Comparison of ENCODE assay signal across 19 mouse cellular contexts in the genomic region with DNA sequence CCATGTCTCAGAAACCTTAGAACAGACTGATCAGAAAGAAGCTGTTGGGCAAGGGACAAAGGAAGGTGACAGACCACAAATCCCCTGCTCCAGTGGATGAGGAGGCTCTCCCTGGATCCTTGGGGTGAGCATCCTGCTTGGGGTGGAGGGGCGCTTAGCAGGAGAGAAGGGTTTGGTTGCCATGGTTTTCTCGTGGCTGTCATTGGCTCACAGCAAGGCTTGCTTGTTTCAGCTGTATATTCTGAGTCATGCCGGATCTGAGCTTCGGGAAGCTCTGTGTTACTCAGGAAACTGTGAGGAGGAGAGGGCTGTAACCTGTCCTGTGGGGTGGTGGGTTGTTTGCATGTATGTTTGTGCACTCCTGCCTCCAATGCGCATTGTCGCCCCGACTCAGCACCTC. TPM values are rescaled to one million over a fixed set of nuclear protein-coding genes. Genes with fewer than 3 reads are reported as not detected.
DNase-seq lines count a peak whose midpoint lies in the region; ATAC-seq and TF ChIP-seq lines count a peak whose summit lies in the region.
"Had no signal": no experiment of that assay in that cellular context is flagged by ENCODE, and none has a peak within 500 bp of the region (broad histone marks: within the 10 kb centered on the region; RNA-seq: fewer than 3 reads in every experiment).

No protein-coding gene starts in this region.

- no peak for TF ChIP-seq CTCF in hindbrain, postnatal 0 days (IDR thresholded peaks at IDR 0.05; ENCODE audit: low read depth)
- no peak for TF ChIP-seq CTCF in olfactory bulb, adult 2 months (IDR thresholded peaks at IDR 0.05; ENCODE audit: insufficient read depth, low read depth, low read length)

- H3K36me3 ChIP-seq in hindbrain, postnatal 0 days (ENCODE audit: insufficient read depth, low read length), result no peaks in the 10 kb centered on the region
- no peaks in the 10 kb centered on the region for H3K36me3 ChIP-seq in hindbrain, embryonic 10.5 days
- H3K36me3 ChIP-seq in midbrain, embryonic 15.5 days (replicated peaks), result no peaks in the 10 kb centered on the region
- H3K36me3 ChIP-seq in midbrain, embryonic 10.5 days, result no peaks in the 10 kb centered on the region
- H3K36me3 ChIP-seq: embryonic facial prominence, embryonic 10.5 days; heart, embryonic 12.5 days had no signal

- no peaks in the 10 kb centered on the region for H3K27me3 ChIP-seq in hindbrain, postnatal 0 days (ENCODE audit: insufficient read depth, low read length)
- H3K27me3 ChIP-seq in hindbrain, embryonic 10.5 days (ENCODE audit: insufficient read depth, poor library complexity, severe bottlenecking), result no peaks in the 10 kb centered on the region
- H3K27me3 ChIP-seq in midbrain, embryonic 15.5 days (replicated peaks), result no peaks in the 10 kb centered on the region
- H3K27me3 ChIP-seq in midbrain, embryonic 10.5 days (ENCODE audit: low read depth, poor library complexity, severe bottlenecking), result no peaks in the 10 kb centered on the region
- H3K27me3 ChIP-seq: heart, embryonic 12.5 days had no signal

- H3K9me3 ChIP-seq in hindbrain, postnatal 0 days (ENCODE audit: low read length), result no peaks in the 10 kb centered on the region
- H3K9me3 ChIP-seq in hindbrain, embryonic 10.5 days, result no peaks in the 10 kb centered on the region
- H3K9me3 ChIP-seq in midbrain, embryonic 15.5 days, result no peaks in the 10 kb centered on the region
- no peaks in the 10 kb centered on the region for H3K9me3 ChIP-seq in midbrain, embryonic 10.5 days (replicated peaks)
- H3K9me3 ChIP-seq: embryonic facial prominence, embryonic 10.5 days; heart, embryonic 12.5 days had no signal

- H3K9ac ChIP-seq in hindbrain, postnatal 0 days (replicated peaks; ENCODE audit: low read length), result no peak overlapping the region
- H3K9ac ChIP-seq in midbrain, embryonic 15.5 days, result no peak overlapping the region
- H3K9ac ChIP-seq: heart, embryonic 12.5 days had no signal

- no peaks in the 10 kb centered on the region for H3K4me1 ChIP-seq in hindbrain, postnatal 0 days (ENCODE audit: insufficient read depth, low read length)
- peaks cover 4% of the 10 kb centered on the region; the same call in 1 of the 2 replicates for H3K4me1 ChIP-seq in hindbrain, embryonic 10.5 days (replicated peaks)
- no peaks in the 10 kb centered on the region for H3K4me1 ChIP-seq in midbrain, embryonic 15.5 days
- peaks cover 12% of the 10 kb centered on the region for H3K4me1 ChIP-seq in midbrain, embryonic 10.5 days
- H3K4me1 ChIP-seq in olfactory bulb, adult 2 months (ENCODE audit: control insufficient read depth, insufficient read depth, low read length), result peaks cover 48% of the 10 kb centered on the region
- H3K4me1 ChIP-seq: embryonic facial prominence, embryonic 10.5 days; heart, embryonic 12.5 days had no signal

- ATAC-seq in hindbrain, postnatal 0 days, result peak; percentile 50
- ATAC-seq in midbrain, embryonic 15.5 days (replicated peaks), result 0 out of 2 replicates have a peak, but pooled peaks have one; percentile 43

- no peak for TF ChIP-seq POLR2A in olfactory bulb, adult 2 months (IDR thresholded peaks at IDR 0.05; ENCODE audit: insufficient read depth, low read depth, low read length)

- no peak overlapping the region for H3K27ac ChIP-seq in hindbrain, postnatal 0 days
- no peak overlapping the region for H3K27ac ChIP-seq in hindbrain, embryonic 10.5 days
- no peak overlapping the region for H3K27ac ChIP-seq in midbrain, embryonic 15.5 days
- H3K27ac ChIP-seq in midbrain, embryonic 10.5 days (replicated peaks), result no peak overlapping the region
- peak overlapping the region; percentile 73 for H3K27ac ChIP-seq in olfactory bulb, adult 2 months (ENCODE audit: insufficient read depth, low read depth, low read length)
- H3K27ac ChIP-seq: embryonic facial prominence, embryonic 10.5 days; gastrocnemius, adult 2 months had no signal

- H3K4me3 ChIP-seq in hindbrain, postnatal 0 days (ENCODE audit: low read length), result no peak overlapping the region
- no peak overlapping the region for H3K4me3 ChIP-seq in hindbrain, embryonic 10.5 days
- no peak overlapping the region for H3K4me3 ChIP-seq in midbrain, embryonic 15.5 days
- no peak overlapping the region for H3K4me3 ChIP-seq in midbrain, embryonic 10.5 days
- no peak overlapping the region for H3K4me3 ChIP-seq in olfactory bulb, adult 2 months (ENCODE audit: insufficient read depth, low read depth, low read length)
- H3K4me3 ChIP-seq: embryonic facial prominence, embryonic 10.5 days; erythroblast, embryonic 14.5 days; gastrocnemius, adult 2 months; heart, embryonic 12.5 days had no signal

- peak; percentile 39 for DNase-seq in hindbrain, postnatal 0 days (ENCODE audit: low spot score)
- DNase-seq in hindbrain, embryonic 10.5 days (ENCODE audit: low spot score), result no peak
- DNase-seq in midbrain, embryonic 10.5 days (ENCODE audit: low spot score), result no peak
- no peak for DNase-seq in cerebellum, adult 9-11 months
- DNase-seq in embryo, embryonic 10 days (ENCODE audit: low spot score), result no peak
- DNase-seq: cerebellum, postnatal 25 days; gastrocnemius, adult 2 months; heart, postnatal 36 days; kidney, postnatal 4 days; lung, adult 18-20 months; thymus, postnatal 14 days had no signal

- 55% methylated on average over 7 of the region's 7 CpGs for WGBS in hindbrain, postnatal 0 days
- WGBS in hindbrain, embryonic 10.5 days, result 78% methylated on average over 7 of the region's 7 CpGs
- 51% methylated on average over 7 of the region's 7 CpGs for WGBS in midbrain, embryonic 15.5 days
- 78% methylated on average over 7 of the region's 7 CpGs for WGBS in midbrain, embryonic 10.5 days
- WGBS in olfactory bulb, adult 2 months, result 41% methylated on average over 7 of the region's 7 CpGs

- no peak overlapping the region for H3K4me2 ChIP-seq in hindbrain, postnatal 0 days (ENCODE audit: low read depth, low read length)
- no peak overlapping the region for H3K4me2 ChIP-seq in midbrain, embryonic 15.5 days
- H3K4me2 ChIP-seq: heart, embryonic 12.5 days had no signal

RNA-seq across cellular contexts. Expression of a gene that starts 23.8 kb away (rescaled TPM):
- 8.9 and 10.5 TPM in 2 replicates for total RNA-seq in hindbrain, postnatal 0 days (2014; rRNA removed)
- polyA plus RNA-seq in hindbrain, postnatal 0 days (2015; fragmentation: Nextera tagmentation; extraction: Ambion mirVana), result 3.0 and 3.3 TPM in 2 replicates
- polyA plus RNA-seq in hindbrain, embryonic 10.5 days (2016; fragmentation: Nextera tagmentation; extraction: Ambion mirVana), result 0.31 and 0.58 TPM in 2 replicates
- polyA plus RNA-seq in midbrain, embryonic 15.5 days (2015; fragmentation: Nextera tagmentation; extraction: Ambion mirVana), result 5.0 and 5.5 TPM in 2 replicates
- 0.33 and 0.71 TPM in 2 replicates for polyA plus RNA-seq in midbrain, embryonic 10.5 days (2016; fragmentation: Nextera tagmentation; extraction: Ambion mirVana)
- 128 TPM in 1 of 2 replicates, not detected in the other for polyA plus RNA-seq in olfactory bulb, adult 2 months (2012; ENCODE audit: insufficient read depth, insufficient read length, low replicate concordance, missing spikeins)
- total RNA-seq: granulocyte monocyte progenitor cell, adult 5-6 weeks; heart, postnatal 36 days; liver, adult 2 months; megakaryocyte-erythroid progenitor cell, adult 5-6 weeks had no signal
- polyA plus RNA-seq: erythroblast, embryonic 14.5 days; liver, adult 2 months had no signal
